Mouse (Mus musculus) limb, embryonic 14.5 days (tissue): ENCODE results near the gene Itgb4. TPM values are rescaled to one million over a fixed set of nuclear protein-coding genes. Genes with fewer than 3 reads are reported as not detected.

Source experiments
- ATAC-seq: fragments of 200-750 bp; cut with Nextera tagmentation; 2 replicates; pipeline ENCODE4 v1.8.0; 2017; ENCODE audit warnings: low read depth, moderate number of reproducible peaks, moderate TSS enrichment; ENCODE audit not compliant: low FRiP score
- DNase-seq: peaks from one replicate; pipeline ENCODE4 v3.0.0-alpha.2; 2015; ENCODE audit warnings: low spot score
- H3K27ac ChIP-seq: fragments of 300-500 bp; sonication (generic); replicated peaks from 2 replicates; pipeline ENCODE4 v1.5.1; 2014; ENCODE audit warnings: low read depth, mild to moderate bottlenecking, low read length, moderate library complexity, mixed read lengths
- H3K27me3 ChIP-seq: fragments of 300-500 bp; sonication (generic); 2 replicates; pipeline ENCODE4 v1.6.1; 2014; ENCODE audit warnings: low read length, mixed read lengths; ENCODE audit not compliant: control insufficient read depth, insufficient read depth
- H3K36me3 ChIP-seq: fragments of 300-500 bp; sonication (generic); 2 replicates; pipeline ENCODE4 v1.6.1; 2014; ENCODE audit warnings: mild to moderate bottlenecking, low read length, moderate library complexity, mixed read lengths; ENCODE audit not compliant: control insufficient read depth, insufficient read depth
- H3K4me1 ChIP-seq: fragments of 300-500 bp; sonication (generic); 2 replicates; pipeline ENCODE4 v1.6.1; 2014; ENCODE audit warnings: antibody characterized with exemption, low read length, mixed read lengths; ENCODE audit not compliant: control insufficient read depth, insufficient read depth
- H3K4me2 ChIP-seq: fragments of 300-500 bp; sonication (generic); replicated peaks from 2 replicates; pipeline ENCODE4 v1.6.1; 2014; ENCODE audit warnings: low read depth, mild to moderate bottlenecking, low read length, moderate library complexity; ENCODE audit not compliant: severe bottlenecking
- H3K4me3 ChIP-seq: fragments of 300-500 bp; sonication (generic); replicated peaks from 2 replicates; pipeline ENCODE4 v1.5.1; 2014; ENCODE audit warnings: low read length
- H3K9ac ChIP-seq: fragments of 300-500 bp; sonication (generic); 2 replicates; pipeline ENCODE4 v1.6.1; 2014; ENCODE audit warnings: mild to moderate bottlenecking, low read depth, low read length, moderate library complexity; ENCODE audit not compliant: severe bottlenecking
- H3K9me3 ChIP-seq: fragments of 300-500 bp; sonication (generic); 2 replicates; pipeline ENCODE4 v1.6.1; 2016; ENCODE audit warnings: low read length; ENCODE audit not compliant: control insufficient read depth
- POLR2A ChIP-seq: fragments of 200-500 bp; IDR thresholded peaks from 2 replicates; pipeline ENCODE4 v1.8.0; 2012; ENCODE audit warnings: inconsistent platforms, mild to moderate bottlenecking, moderate library complexity, borderline replicate concordance; ENCODE audit not compliant: insufficient read depth, insufficient read length; ENCODE audit errors: extremely low read depth
- WGBS: fragments of 180-500 bp; shearing (Covaris S2); extraction: QIAGEN DNeasy Blood & Tissue Kit; methylation state at CpG from one replicate; pipeline ENCODE4 v1.1.7; 2014; 5-methylcytosine and 5-hydroxymethylcytosine counted together
- polyA plus RNA-seq, 2 experiments: library from polyadenylated mRNA; depleted of rRNA in 1 of 2; stranded (reverse) in 1 of 2; unstranded in 1 of 2; fragments of >200 nt; fragmentation: Nextera tagmentation in 1 of 2; extraction: Ambion mirVana in 1 of 2; gene quantifications; 2 replicates each; pipeline versions ENCODE4 v1.2.1 to v1.2.3; 2012 to 2014

The Itgb4 gene
- polyA plus RNA-seq, 2 experiments = 11.3 to 12.5 TPM

GRCm38 (mm10) chr11:116029086-116029865 is 54.8 kb downstream of the Itgb4 start:
- Histone ChIP-seq H3K27me3 (no peaks in the 10 kb centered on the region), H3K9me3 (no peaks in the 10 kb centered on the region), H3K4me3 (peak overlapping the region; percentile 46), H3K9ac (peak overlapping the region; percentile 87; the same call in 1 of the 2 replicates), H3K4me1 (peaks cover 8% of the 10 kb centered on the region), H3K4me2 (peak overlapping the region; percentile 58), H3K27ac (no peak overlapping the region), H3K36me3 (no peaks in the 10 kb centered on the region)
- WGBS = 76% methylated on average over 6 of the region's 6 CpGs
- DNase-seq (no peak), ATAC-seq (no peak)
- TF ChIP-seq POLR2A = no peak

- Histone ChIP-seq H3K4me3 (peak within 1 kb of the TSS; percentile 46), H3K36me3 (no peaks in the 10 kb centered on the region; the same call in 1 of the 2 replicates), H3K27me3 (no peaks in the 10 kb centered on the region), H3K9me3 (no peaks in the 10 kb centered on the region), H3K4me2 (peak within 1 kb of the TSS; percentile 61), H3K27ac (peak within 1 kb of the TSS; percentile 94), H3K4me1 (peaks cover 8% of the 10 kb centered on the region), H3K9ac (peak within 1 kb of the TSS; percentile 87)
- WGBS = 1% methylated on average over 48 of the region's 67 CpGs
- peak; percentile 86; the same call in 1 of the 2 replicates for TF ChIP-seq POLR2A
- ATAC-seq (peak; percentile 94), DNase-seq (peak; percentile 99)
These were observed 55.8 kb downstream of the Itgb4 start, which contains the start of gene Unk for GRCm38 (mm10) chr11:116030088-116030897. Unk (plus strand) TSS chr11:116030322.

GRCm38 (mm10) chr11:116030898-116031845 is 56.7 kb downstream of the Itgb4 start:
- 29% methylated on average over 14 of the region's 14 CpGs for WGBS
- Histone ChIP-seq H3K4me2 (peak overlapping the region; percentile 61), H3K36me3 (no peaks in the 10 kb centered on the region; the same call in 1 of the 2 replicates), H3K9me3 (no peaks in the 10 kb centered on the region), H3K9ac (peak overlapping the region; percentile 87), H3K4me1 (peaks cover 8% of the 10 kb centered on the region), H3K27ac (peak overlapping the region; percentile 94), H3K27me3 (no peaks in the 10 kb centered on the region), H3K4me3 (peak overlapping the region; percentile 46)
- DNase-seq (no peak), ATAC-seq (peak; percentile 21; the same call in 1 of the 2 replicates)
- TF ChIP-seq POLR2A = no peak

- 95% methylated on average over 6 of the region's 6 CpGs for WGBS
- Histone ChIP-seq H3K27me3 (no peaks in the 10 kb centered on the region), H3K9me3 (no peaks in the 10 kb centered on the region), H3K4me1 (peaks cover 8% of the 10 kb centered on the region), H3K4me3 (no peak overlapping the region), H3K36me3 (peaks cover 16% of the 10 kb centered on the region), H3K4me2 (no peak overlapping the region), H3K9ac (no peak overlapping the region), H3K27ac (no peak overlapping the region)
- DNase-seq (no peak), ATAC-seq (no peak)
- no peak for TF ChIP-seq POLR2A
These were observed 60.1 kb downstream of the Itgb4 start for GRCm38 (mm10) chr11:116034584-116034983.
